Mouse (Mus musculus) right cerebral cortex, postnatal 36 days (tissue): ENCODE measurements at regions not wholly inside any gene's neighbourhood (a gene's known extent, or its start where the extent isn't known, plus 50 kb on each side); places are given as distances from the start of the nearest gene placed in this dataset.
A peak's percentile ranks its signal among the peaks of the same experiment; 100 is the strongest.

Experiments used
- DNase-seq, 2 experiments: peaks; one replicate each; pipeline ENCODE4 v3.0.0; 2022; ENCODE audit warnings: low spot score in 2 of 2, mixed read lengths in 1 of 2

GRCm38 (mm10) chr4:40537859-40538258 is 65.9 kb downstream of the Tmem215 start:
- no peak for DNase-seq

DNA sequence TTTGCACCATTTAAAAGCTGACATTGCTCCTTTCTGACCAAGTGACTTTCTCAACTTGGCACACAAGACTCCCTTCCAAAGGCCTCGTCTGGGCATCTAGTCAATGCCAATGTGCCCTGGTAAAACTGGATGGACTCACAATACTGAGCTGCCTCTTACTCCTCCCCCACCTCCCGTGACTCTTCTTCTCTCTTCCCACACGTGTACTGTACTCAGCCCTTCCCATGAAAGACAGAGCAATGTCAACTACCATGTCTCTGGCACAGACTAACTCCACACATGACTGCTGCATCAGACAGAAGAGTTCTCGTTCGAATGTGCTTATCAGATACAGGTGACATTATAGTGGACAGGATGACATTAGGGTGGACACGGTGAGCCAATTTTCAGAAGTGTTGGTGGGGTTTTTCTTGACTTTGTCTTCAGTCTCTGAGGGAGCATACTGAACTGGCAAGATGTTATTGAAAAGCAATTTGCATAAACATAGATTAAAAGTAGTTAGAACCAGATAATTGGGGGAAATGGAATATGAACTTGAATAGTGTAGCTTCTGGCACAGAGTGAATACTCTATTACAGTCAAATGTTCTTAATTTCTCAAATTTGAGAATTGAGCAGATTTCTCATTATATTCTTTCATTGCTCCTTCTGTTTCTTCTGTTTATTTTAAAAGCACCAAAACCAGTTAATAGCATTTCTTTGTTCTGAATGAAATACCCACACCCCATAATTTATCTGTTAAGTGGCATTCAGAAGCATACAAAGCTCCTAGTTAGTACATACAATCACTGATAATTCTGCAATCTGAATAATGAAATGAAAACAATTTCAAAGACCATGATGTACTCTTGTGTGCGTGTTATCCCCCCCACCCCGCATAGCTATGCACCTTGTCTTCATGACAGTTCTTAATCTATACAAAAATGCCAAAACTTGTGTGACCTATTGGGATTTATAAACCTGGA is 71.4 kb downstream of the Tmem215 start:
- DNase-seq = no peak

- DNase-seq = no peak
Measured at GRCm38 (mm10) chr4:40544056-40544455, 72.1 kb downstream of the Tmem215 start.

DNA sequence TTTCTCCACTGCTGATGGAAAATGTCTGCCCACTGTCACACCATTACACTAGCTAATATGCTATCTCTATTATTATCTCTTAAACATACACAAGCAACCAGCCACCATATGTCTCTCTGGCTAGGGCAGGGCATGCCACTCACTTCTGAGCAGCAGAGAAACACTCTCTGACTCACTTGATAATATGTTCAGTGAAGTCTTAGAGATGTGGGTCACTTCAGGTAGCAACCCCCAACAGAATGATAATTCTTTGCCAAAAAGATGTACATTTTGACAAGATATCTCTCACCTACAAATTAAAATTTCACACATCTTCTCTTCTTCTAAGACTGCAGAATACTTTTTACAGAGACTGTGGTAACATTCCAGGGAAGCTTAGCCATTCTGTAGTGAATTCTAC is 72.8 kb downstream of the Tmem215 start:
- DNase-seq = peak in 1 of 2 experiments; percentile 4

DNA sequence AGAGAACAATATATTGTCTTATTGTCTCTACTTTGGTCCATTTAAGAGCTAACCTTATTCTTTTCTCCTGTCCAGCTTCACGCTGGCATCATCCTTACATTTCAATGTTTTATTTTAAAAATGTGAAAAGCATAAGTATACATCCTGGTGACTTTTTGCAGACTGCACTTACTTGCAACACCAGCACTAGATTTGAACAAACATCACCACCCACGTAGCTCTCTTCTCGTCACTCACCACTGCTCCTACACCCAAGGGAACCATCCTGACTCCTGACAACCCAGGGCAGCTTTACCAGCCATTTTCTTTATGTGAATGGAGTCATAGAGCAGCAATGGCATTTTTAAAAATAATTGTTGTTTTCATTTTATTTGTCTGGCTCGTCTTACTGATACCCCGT is 73.7 kb downstream of the Tmem215 start:
- peak in 1 of 2 experiments; percentile 25 for DNase-seq

DNA sequence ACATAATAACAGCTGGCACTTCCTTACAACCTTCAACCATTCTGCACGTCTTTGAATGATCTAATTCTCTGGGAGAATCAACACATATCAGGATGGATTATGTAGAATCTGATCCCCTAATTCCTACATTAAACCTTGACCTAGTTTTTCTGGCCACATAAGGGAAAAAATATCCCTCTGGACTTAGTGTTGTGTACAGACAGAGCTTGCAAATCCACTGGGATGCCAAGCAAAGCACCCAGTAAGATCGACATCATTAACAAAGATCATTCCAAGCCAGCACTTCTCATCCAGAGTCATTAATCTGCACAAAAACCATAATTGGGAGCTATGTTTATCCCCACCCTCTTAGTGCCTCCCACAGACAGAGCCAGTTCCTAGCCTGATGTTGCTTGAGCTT is 87.8 kb downstream of the Tmem215 start:
- DNase-seq = no peak

- DNase-seq = no peak
Measured at GRCm38 (mm10) chr4:40573300-40573699, 101.3 kb downstream of the Tmem215 start.

- peak in 1 of 2 experiments; percentile 10 for DNase-seq
Measured at GRCm38 (mm10) chr4:40575951-40576350, 104.0 kb downstream of the Tmem215 start.

GRCm38 (mm10) chr4:40584436-40584835 is 112.5 kb downstream of the Tmem215 start:
- DNase-seq = no peak

DNA sequence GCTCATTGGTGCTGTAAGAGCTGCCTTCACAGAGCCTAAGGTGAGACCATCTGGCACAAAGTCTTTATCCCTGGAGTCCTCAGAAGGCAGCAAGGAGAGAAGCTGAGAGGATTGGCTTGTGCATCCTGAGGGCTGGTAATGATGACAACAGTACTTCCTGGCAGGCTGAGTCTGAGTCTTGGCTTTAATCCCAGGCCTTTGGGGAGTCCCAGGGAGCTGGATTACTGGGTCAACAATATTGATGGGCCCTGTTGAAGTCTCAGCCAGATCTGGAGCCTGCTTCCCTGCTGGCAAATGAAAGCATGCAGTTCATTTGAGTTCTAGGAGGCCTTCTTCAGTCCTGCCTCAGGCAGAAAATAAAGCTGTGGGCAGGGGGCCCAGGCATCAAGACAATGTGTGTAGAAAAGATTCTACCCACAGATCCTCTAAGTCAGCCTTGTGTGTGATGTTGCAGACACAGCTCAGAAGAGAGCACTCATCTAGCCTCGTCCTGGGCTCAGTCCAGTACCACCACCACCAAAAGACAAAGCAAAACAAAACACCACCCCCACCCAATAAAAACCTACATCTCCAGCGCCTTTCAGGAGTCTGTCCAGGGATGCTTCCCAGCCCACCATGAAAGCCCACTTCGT is 113.1 kb downstream of the Tmem215 start:
- DNase-seq = no peak

DNA sequence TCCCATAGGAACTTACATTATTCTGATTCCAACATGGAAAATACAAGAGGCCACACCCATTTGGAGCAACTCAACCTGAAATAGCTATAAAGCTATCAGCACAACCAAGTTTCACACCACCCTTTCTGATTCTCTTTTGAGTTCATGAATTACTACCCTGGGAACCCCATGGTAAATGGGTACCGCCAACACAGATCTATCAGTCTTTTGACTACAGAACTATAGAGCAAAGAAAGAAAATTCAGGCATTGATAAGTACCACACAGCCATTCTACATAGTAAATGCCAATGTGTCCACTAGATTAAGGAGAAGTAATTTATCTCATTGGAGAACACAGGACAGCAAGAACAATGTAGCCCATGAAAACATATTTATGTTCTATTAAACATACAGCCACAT is 114.1 kb downstream of the Tmem215 start:
- no peak for DNase-seq

GRCm38 (mm10) chr4:40587254-40587653 is 115.3 kb downstream of the Tmem215 start:
- DNase-seq = peak in 1 of 2 experiments; percentile 10

- DNase-seq = no peak
Measured at GRCm38 (mm10) chr4:40593806-40594205, 109.2 kb downstream of the Aptx start.

DNA sequence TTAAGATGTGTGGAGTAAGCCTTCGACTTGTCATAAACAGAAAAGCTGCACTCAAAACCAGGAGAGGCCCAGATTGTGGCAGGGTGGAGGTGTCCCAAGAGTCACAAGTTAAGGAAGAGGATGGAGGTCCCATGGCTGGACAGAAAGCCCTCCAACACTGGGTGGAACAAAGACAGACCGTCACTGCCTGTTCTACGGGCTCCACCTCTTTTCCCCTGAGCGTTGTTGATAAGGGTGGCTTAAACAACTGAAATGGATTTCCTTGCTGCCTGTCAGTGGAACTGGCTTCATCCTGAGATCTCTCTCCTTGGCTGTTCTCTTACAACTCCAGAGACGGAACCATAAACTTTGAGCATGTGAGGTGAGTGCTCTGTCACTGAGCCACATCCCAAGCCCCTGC is 78.0 kb downstream of the Aptx start:
- no peak for DNase-seq

DNA sequence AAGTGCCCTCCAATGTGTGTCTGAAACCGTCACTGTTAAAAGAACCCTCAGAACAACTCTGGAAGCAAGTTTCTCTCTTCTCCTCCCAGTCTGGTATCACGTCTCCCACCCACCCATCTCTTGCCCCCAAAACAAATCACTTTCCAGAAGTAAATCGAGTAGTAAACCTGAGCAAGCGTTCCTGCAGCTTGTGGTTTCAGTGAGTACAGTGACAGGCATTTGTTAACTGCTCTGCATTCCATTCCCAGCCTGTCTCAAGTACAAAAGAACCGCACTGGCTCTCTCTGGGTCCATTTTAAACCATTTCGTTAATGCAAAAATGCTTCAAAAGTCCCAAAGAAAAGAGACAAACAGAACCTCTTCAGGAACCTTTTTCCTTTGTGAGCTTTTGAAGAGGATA is 77.1 kb downstream of the Aptx start:
- DNase-seq = no peak
